Mouse (Mus musculus) common myeloid progenitor, adult 5-6 weeks (primary cell): ENCODE data around the gene Rnf113a2. TPM values are rescaled to one million over a fixed set of nuclear protein-coding genes. Genes with fewer than 3 reads are reported as not detected.

ENCODE experiments used
- ATAC-seq: replicated peaks from 2 replicates; pipeline ENCODE4 v1.8.0; 2016; ENCODE audit warnings: low read depth, mild to moderate bottlenecking, moderate TSS enrichment, inconsistent platforms; ENCODE audit not compliant: poor library complexity, severe bottlenecking
- total RNA-seq: library from RNA; stranded (forward); fragments of 200-1000, 187-1606 nt; gene quantifications from 2 replicates; pipeline ENCODE4 v1.2.3, GENCODE M21; 2017

The Rnf113a2 gene
- 29.2 and 34.4 TPM in 2 replicates for total RNA-seq

GRCm38 (mm10) chr12:84416834-84417604 lies at the start of gene Rnf113a2:
TSS of gene Rnf113a2 (plus strand) at chr12:84417196.
- ATAC-seq, result peak; percentile 98

- no peak for ATAC-seq
Observed at GRCm38 (mm10) chr12:84371647-84372046, 45.3 kb upstream of the Rnf113a2 start.

- no peak for ATAC-seq
Observed at GRCm38 (mm10) chr12:84373831-84374481, 43.0 kb upstream of the Rnf113a2 start.

- ATAC-seq, result no peak
Observed at GRCm38 (mm10) chr12:84382369-84382768, 34.6 kb upstream of the Rnf113a2 start.

GRCm38 (mm10) chr12:84384644-84385081 lies 32.3 kb upstream of the Rnf113a2 start:
- peak; percentile 55 for ATAC-seq

GRCm38 (mm10) chr12:84385408-84385807 lies 31.6 kb upstream of the Rnf113a2 start:
- ATAC-seq, result no peak

- no peak for ATAC-seq
Observed at GRCm38 (mm10) chr12:84388097-84388496, 28.9 kb upstream of the Rnf113a2 start.

- ATAC-seq, result peak; percentile 71
Observed at GRCm38 (mm10) chr12:84388774-84389400, 28.1 kb upstream of the Rnf113a2 start.

GRCm38 (mm10) chr12:84390336-84390735 lies 26.7 kb upstream of the Rnf113a2 start:
- ATAC-seq, result no peak

GRCm38 (mm10) chr12:84392681-84393080 lies 24.3 kb upstream of the Rnf113a2 start:
- ATAC-seq, result no peak

GRCm38 (mm10) chr12:84393847-84394246 lies 23.1 kb upstream of the Rnf113a2 start:
- no peak for ATAC-seq

GRCm38 (mm10) chr12:84396947-84397679 lies 19.9 kb upstream of the Rnf113a2 start:
- no peak for ATAC-seq

- no peak for ATAC-seq
Observed at GRCm38 (mm10) chr12:84397685-84398084, 19.3 kb upstream of the Rnf113a2 start.

GRCm38 (mm10) chr12:84398629-84399028 lies 18.4 kb upstream of the Rnf113a2 start:
- no peak for ATAC-seq

- no peak for ATAC-seq
Observed at GRCm38 (mm10) chr12:84399135-84399534, 17.9 kb upstream of the Rnf113a2 start.

GRCm38 (mm10) chr12:84399663-84400062 lies 17.3 kb upstream of the Rnf113a2 start:
- ATAC-seq, result no peak

- no peak for ATAC-seq
Observed at GRCm38 (mm10) chr12:84400068-84400467, 16.9 kb upstream of the Rnf113a2 start.

GRCm38 (mm10) chr12:84400653-84401052 lies 16.3 kb upstream of the Rnf113a2 start:
- no peak for ATAC-seq

- no peak for ATAC-seq
Observed at GRCm38 (mm10) chr12:84402923-84403322, 14.1 kb upstream of the Rnf113a2 start.

GRCm38 (mm10) chr12:84404541-84404940 lies 12.5 kb upstream of the Rnf113a2 start:
- no peak for ATAC-seq
